Mouse (Mus musculus) splenic B cell, adult 2 months (primary cell): ENCODE data around the gene Fam107b.

Experiments
- DNase-seq: peaks from one replicate; pipeline ENCODE4 v3.0.0-alpha.2; 2011; ENCODE audit warnings: low read depth, low spot score
- H3K27me3 ChIP-seq: 2 replicates; pipeline ENCODE4 v1.6.1; 2012; ENCODE audit warnings: mild to moderate bottlenecking, low read length, moderate library complexity, mixed read lengths; ENCODE audit not compliant: control insufficient read depth, poor library complexity, insufficient read depth, severe bottlenecking
- H3K36me3 ChIP-seq: 2 replicates; pipeline ENCODE4 v1.6.1; 2012; ENCODE audit warnings: mild to moderate bottlenecking, low read length, moderate library complexity, mixed read lengths; ENCODE audit not compliant: control insufficient read depth, poor library complexity, insufficient read depth, severe bottlenecking

The Fam107b gene

DNA sequence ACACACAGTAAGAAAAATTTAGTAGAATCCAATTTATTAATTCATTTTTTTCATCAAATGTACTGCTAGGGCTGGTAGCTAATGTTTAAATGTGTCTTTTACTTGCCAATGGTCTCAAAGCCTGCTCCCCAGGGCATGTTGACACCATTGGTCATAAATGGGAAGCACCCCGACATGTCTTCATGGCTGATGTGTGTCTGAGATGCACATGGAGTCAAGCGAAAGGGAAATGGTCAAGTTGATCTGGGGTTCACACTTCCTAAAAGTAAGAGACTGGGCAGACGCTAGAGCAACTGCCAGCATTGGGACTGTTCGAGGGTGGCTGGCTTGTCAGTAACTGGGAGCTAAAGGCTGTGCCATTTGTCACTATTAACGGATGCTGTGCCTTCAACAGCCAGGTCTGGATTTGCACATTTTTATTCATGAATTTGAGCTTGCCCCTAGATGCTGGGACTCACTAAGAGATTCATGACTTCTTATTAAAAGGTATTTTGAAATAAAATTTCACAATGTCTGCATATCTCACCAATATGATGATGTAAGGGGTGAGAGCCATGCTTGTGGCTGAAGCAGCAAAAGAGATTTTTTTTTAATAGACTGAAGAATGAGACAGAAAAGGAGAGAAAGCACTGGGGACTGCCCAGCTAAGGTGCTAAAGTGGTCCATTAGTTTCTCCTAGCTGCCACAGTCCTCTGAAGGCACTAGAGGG is 60.6 kb downstream of the Fam107b start:
- no peak for DNase-seq
- no peaks in the 10 kb centered on the region for H3K36me3 ChIP-seq
- no peaks in the 10 kb centered on the region for H3K27me3 ChIP-seq

DNA sequence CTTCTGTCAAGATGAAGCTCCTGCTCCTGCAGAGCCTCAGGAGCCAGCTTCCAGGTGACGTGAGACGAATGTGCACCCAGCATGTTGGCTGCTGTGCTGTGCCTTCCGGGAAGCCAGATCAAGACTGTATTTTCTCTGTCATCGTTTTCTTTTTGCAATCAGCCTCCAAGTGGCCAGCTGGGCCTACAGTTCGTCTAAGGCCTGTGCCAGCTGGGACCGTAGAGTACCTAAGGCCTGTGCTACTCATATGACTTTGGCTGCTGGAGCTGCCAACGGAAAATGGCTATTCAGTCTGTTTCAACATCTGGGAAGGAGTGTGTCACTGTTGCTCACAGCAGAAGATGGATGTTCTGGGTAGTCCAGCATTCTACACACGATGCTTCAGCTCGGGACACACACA is 62.8 kb downstream of the Fam107b start:
- Histone ChIP-seq H3K27me3 (no peaks in the 10 kb centered on the region), H3K36me3 (no peaks in the 10 kb centered on the region)
- no peak for DNase-seq

DNA sequence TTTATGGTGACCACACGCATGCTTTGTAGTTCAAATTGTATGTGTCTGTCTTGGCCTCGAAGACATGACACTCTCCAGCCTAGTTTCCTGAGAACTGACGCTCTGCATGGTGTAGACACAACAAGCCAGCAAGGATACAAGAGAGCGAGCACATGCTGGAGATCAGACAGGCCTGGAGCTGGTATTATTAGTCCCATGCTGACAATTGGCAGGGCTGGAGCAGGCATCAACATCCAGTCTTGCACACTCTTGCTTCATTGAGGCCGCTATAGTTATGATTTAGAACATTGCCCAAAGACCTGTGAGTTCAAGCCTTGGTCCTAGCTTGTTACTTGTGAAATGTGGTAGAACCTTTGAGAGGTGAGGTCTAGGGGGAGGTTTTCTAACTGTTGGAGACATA is 66.5 kb downstream of the Fam107b start:
- Histone ChIP-seq H3K36me3 (no peaks in the 10 kb centered on the region), H3K27me3 (no peaks in the 10 kb centered on the region)
- DNase-seq: no peak

DNA sequence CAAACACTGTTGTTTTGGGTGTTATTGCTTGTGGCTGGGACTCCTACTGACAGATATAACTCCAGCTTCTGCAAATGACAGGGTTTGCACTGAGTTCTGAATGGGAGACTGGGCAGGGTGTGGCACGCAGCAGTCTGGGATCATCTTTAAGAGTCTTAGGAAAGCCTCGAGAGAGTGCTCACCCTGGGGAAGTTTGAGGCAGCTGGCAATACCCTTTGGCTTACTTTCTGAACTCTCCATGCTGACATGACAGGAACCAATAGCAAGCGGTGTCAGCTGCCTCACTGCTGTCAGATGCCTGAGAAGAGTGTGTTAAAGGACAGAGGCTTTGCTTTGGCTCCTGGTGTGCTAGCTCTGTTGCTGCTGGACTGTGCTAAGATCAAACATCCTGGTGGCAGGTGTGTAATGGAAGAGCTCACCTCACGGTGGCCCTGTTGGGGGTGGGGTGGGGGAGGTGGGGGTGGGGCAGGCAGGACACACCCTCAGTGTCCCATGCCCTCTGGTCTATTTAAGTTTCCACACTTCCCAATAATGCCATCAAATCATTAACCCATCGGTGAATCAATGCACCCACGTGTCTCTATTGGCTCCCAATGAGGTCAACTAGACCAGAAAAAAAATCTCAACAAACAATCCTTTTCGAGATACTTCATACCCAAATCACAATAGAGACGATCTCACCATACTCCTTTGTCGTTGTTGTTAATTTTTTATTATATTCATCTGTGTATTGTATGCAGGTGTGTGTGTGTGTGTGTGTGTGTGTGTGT is 70.9 kb downstream of the Fam107b start:
- H3K27me3 ChIP-seq: no peaks in the 10 kb centered on the region
- DNase-seq: no peak
- H3K36me3 ChIP-seq: no peaks in the 10 kb centered on the region

DNA sequence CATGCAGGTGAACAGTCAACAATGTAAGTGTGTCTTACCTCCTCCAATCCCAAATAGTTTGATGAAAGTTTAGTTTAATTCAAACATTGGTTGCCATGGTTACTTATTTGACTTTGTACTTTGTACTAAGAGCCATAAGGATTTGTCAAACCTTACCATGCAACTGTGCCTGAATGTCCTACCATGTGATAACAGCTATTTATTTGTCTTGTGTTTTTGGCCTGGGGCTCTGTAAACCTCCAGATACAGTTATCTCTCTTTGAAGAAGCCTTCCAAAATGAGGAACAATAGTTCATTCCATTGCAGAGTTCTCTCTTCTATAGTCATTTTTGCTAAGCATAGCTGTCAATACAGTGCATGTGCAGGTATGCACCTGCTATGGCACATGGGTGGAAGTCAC is 72.7 kb downstream of the Fam107b start:
- no peak for DNase-seq
- H3K36me3 ChIP-seq: no peaks in the 10 kb centered on the region
- H3K27me3 ChIP-seq: no peaks in the 10 kb centered on the region

DNA sequence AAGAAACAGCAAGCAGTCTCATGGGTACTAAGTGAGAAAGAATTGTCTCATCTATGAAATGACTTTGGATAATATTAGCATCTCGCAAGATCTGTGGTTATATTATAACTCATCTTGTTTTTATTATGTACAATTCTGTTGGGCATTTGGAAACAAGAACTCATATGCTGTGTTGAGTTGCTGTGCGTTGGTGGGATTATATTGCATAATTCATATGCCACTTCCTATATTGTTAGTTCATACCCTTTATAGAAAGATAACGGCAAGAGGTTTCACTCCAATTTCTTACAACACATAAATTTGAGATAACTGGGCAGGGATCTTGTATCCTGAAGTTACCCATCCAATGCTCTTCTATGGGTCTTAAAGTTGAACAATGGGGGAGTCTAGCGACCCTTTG is 75.5 kb downstream of the Fam107b start:
- Histone ChIP-seq H3K27me3 (no peaks in the 10 kb centered on the region), H3K36me3 (no peaks in the 10 kb centered on the region)
- no peak for DNase-seq

DNA sequence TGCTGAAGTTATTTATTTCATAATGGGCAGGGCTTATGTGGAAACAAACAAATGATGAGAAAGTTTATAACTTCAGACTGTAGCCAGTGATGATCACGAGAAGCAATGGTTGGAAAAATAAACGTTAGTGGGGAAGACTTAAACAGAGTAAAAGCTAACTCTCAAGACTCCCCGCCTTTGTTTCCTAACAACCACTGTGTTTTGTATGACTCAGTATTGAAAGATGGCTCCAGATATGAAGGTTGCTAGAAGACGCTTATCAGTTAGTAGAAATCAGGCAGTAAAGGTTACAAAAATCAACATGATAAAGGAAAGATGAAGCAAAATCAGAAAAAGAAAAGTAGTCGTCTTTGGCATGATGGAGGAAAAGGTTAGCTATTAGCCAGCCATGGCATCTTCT is 78.9 kb downstream of the Fam107b start:
- DNase-seq: no peak
- H3K27me3 ChIP-seq: no peaks in the 10 kb centered on the region
- no peaks in the 10 kb centered on the region for H3K36me3 ChIP-seq

DNA sequence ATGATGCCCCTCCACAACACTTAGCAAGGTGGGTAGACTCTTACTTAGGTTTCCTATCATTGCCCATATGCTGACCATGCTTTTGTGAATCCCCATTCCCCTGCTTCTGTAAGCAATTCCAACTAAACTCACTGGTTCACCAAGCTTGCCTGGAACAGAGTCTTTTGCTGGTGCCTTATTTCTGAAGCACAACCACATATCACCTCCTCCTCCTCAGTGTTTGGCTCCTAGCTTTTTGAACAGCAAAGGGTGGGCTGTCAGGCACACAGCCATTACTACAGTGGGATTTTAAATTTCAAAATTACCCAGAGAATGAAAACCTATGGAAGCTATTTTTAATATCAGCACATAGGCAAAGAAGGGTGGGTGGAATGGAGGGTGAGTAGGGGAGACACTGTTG is 84.3 kb downstream of the Fam107b start:
- Histone ChIP-seq H3K27me3 (no peaks in the 10 kb centered on the region), H3K36me3 (no peaks in the 10 kb centered on the region)
- no peak for DNase-seq

DNA sequence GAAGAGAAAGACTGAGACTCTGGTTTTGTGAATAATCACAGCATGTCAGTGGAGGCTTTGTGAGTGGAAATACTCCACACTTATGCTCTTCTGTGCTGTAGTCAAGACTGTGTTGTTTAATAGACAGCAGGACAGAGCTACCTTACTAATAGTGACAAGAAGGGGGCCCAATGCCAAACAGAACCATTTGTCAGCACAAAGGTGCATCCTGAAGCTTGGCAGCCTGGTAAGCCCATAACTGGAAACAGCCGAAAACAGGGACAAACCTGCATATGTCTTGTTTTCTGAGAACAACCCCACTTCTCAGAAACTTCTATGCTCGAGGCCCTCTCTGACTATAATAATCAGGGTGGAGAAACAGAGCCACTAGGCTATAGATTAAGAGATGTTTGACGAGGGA is 85.8 kb downstream of the Fam107b start:
- no peak for DNase-seq
- H3K27me3 ChIP-seq: no peaks in the 10 kb centered on the region
- no peaks in the 10 kb centered on the region for H3K36me3 ChIP-seq

DNA sequence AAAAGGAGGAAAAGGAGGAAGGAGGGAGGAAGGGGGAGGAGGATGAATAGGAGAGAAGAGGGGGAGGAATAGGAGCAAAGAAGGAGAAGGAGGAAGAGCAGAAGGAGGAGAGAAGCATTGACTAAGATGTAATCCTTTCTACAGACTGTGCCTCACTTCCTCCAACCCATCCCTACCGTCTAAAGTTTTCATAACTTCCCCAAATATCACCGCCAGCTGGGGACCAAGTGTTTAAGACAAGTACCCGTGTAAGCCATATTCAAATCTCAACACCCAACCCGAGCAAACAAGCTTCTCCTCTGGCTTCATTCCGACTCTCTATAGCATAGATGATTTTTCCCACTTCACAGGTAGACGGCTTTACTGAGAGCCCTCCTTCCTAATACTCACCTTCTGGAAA is 86.5 kb downstream of the Fam107b start:
- Histone ChIP-seq H3K36me3 (no peaks in the 10 kb centered on the region), H3K27me3 (no peaks in the 10 kb centered on the region)
- peak; percentile 72 for DNase-seq

DNA sequence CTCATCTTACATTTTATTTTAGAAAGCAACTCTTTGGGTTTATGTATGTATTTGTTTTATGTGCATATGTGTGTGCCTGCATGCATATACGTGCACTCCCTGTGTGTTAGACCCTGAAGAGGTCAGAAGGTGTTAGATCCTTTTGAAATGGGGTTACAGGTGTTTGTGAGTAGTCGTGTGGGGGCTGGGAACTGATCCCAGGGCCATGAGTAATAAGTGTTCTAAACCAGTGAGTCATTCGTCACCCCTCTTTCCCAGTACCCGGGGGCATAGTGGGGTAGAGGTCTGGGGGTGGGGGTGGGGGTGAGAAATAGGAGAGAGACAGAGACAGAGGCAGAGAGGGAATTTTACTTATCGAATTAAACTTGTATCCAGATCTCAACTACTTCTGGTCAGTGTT is 87.1 kb downstream of the Fam107b start:
- Histone ChIP-seq H3K27me3 (no peaks in the 10 kb centered on the region), H3K36me3 (no peaks in the 10 kb centered on the region)
- peak; percentile 43 for DNase-seq

DNA sequence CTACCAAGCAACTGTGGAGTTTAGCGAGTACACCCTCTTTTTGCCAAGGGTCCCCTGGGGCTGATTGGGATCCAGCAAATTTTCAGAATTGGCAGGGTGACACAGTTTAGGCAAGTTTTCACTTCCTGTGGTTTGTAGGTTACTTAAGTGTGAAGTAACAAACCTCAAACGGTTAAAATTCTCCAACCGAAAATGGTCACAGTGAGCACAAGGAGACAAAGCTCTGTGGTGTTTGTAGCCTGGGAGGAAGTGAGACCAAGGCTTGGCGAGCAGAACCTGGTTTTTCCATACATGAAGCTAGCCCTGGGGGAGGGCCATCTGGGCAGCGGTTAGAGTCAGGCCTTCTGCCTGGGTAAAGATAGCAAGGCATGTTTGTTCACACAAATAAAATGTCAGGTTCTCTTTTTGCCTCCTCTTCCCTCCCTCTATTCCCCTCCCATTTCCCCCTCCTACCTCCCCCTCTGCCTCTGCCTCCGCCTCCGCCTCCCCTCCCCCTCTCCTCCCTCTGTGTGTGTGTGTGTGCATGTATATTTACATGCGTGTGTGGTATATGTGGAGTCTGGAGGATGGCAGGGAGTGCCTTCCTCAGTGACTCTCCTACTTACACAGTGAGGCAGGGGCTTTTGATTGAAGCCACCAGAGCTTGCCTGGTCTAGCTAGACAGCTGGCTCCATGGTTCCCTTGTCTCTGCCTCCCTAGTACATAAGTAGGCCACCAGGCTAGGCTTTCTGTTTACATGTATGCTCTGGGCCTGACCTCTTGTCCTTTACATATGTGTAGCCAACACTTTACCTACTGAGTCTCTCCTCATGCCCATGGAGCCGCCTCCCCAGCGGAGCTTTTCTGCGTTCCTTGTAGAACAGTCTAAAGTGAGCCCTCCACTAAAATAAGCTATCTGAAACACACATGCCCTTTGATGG is 87.8 kb downstream of the Fam107b start:
- Histone ChIP-seq H3K27me3 (no peaks in the 10 kb centered on the region), H3K36me3 (no peaks in the 10 kb centered on the region)
- DNase-seq: peak; percentile 92

DNA sequence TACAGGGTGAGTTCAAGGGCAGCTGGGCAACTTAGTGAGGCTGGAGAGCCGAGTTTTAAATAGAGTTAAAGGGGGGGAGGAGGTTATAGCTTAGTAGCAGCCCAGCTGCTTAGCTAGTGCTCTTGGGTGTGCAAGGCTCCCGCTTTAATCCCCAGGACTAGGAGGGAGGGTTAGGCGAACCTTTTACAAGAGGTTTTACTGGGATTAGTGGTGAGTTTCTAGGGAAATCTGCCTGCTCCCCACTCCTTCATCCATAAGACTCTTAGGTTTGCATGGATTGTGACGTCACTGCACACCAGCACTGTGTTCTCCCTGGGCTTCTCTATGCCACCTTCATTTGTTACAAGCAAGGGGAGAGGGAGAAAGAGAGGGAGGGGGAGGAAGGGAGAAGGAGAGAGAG is 88.6 kb downstream of the Fam107b start:
- no peak for DNase-seq
- Histone ChIP-seq H3K27me3 (no peaks in the 10 kb centered on the region), H3K36me3 (no peaks in the 10 kb centered on the region)

DNA sequence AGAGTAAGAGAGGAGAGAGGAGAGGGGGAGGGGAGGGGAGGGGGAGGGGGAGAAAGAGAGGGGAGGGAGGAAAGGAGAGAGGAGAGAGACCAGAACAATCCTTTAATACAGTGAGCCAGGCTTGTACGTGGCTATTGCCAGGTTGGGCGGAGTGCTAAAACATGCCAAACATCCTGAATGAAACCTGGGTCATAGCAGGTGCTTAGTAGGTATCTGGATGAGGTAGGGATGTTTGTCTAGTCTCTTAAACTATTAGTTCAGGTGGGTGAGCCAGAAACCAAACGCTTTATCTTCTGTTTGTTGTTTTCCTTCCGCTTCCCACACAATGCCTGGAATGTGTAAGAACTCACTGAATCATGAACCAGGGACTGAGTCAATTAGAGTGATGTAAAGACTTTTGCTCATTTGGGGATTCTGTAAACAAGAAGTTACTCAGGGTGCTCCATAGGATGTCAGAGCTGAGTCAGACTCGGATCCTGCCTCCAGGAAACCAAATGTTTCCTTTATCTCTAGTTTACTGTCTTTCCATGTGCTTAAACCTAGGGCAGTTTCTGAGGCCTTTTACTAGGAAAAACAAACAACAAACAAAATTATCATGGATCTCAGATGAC is 89.1 kb downstream of the Fam107b start:
- Histone ChIP-seq H3K36me3 (no peaks in the 10 kb centered on the region), H3K27me3 (no peaks in the 10 kb centered on the region)
- no peak for DNase-seq
